Mouse (Mus musculus) intestine, postnatal 0 days (tissue): ENCODE results near the gene Kat2b. TPM values are rescaled to one million over a fixed set of nuclear protein-coding genes. Genes with fewer than 3 reads are reported as not detected.

Experiments
- ATAC-seq: fragments of 200-750 bp; cut with Nextera tagmentation; 2 replicates; pipeline ENCODE4 v1.8.0; 2017; ENCODE audit warnings: mild to moderate bottlenecking, moderate TSS enrichment, moderate library complexity
- H3K27ac ChIP-seq: fragments of 300-500 bp; sonication (generic); 2 replicates; pipeline ENCODE4 v1.5.1; 2014; ENCODE audit warnings: mild to moderate bottlenecking, low read depth, low read length, moderate library complexity
- H3K27me3 ChIP-seq: fragments of 300-500 bp; sonication (generic); replicated peaks from 2 replicates; pipeline ENCODE4 v1.6.1; 2014; ENCODE audit warnings: low read length, mixed read lengths; ENCODE audit not compliant: control insufficient read depth, insufficient read depth
- H3K36me3 ChIP-seq: fragments of 300-500 bp; sonication (generic); 2 replicates; pipeline ENCODE4 v1.6.1; 2014; ENCODE audit warnings: mild to moderate bottlenecking, moderate library complexity; ENCODE audit not compliant: control insufficient read depth, insufficient read depth
- H3K4me1 ChIP-seq: fragments of 300-500 bp; sonication (generic); replicated peaks from 2 replicates; pipeline ENCODE4 v1.6.1; 2014; ENCODE audit warnings: antibody characterized with exemption, low read length, mixed read lengths; ENCODE audit not compliant: control insufficient read depth, insufficient read depth
- H3K4me2 ChIP-seq: fragments of 300-500 bp; sonication (generic); replicated peaks from 2 replicates; pipeline ENCODE4 v1.6.1; 2014; ENCODE audit warnings: low read depth, mild to moderate bottlenecking, moderate library complexity
- H3K4me3 ChIP-seq: fragments of 300-500 bp; sonication (generic); 2 replicates; pipeline ENCODE4 v1.5.1; 2014; ENCODE audit warnings: low read depth, low read length
- H3K9ac ChIP-seq: fragments of 300-500 bp; sonication (generic); 2 replicates; pipeline ENCODE4 v1.6.1; 2014; ENCODE audit warnings: mild to moderate bottlenecking, low read depth, low read length
- H3K9me3 ChIP-seq: fragments of 300-500 bp; sonication (generic); 2 replicates; pipeline ENCODE4 v1.6.1; 2016; ENCODE audit warnings: mixed run types; ENCODE audit not compliant: control insufficient read depth
- CTCF ChIP-seq: sonication (generic); IDR thresholded peaks from 2 replicates; pipeline ENCODE4 v1.5.1; 2016; ENCODE audit warnings: low read depth, mild to moderate bottlenecking, control low read depth, antibody characterized with exemption, moderate library complexity
- WGBS: fragments of 180-500 bp; shearing (Covaris S2); extraction: QIAGEN DNeasy Blood & Tissue Kit; methylation state at CpG from one replicate; pipeline ENCODE4 v1.1.7; 2014; 5-methylcytosine and 5-hydroxymethylcytosine counted together
- polyA plus RNA-seq: library from polyadenylated mRNA; unstranded; fragments of >200 nt; fragmentation: Nextera tagmentation; extraction: Ambion mirVana; gene quantifications from 2 replicates; pipeline ENCODE4 v1.2.1, GENCODE M21; 2015

Kat2b gene
- polyA plus RNA-seq, 1 experiment from 2014 or later: 5.9 TPM

GRCm38 (mm10) chr17:53626160-53626559, 59.5 kb downstream of the Kat2b start:
- Histone ChIP-seq H3K9ac (no peak overlapping the region), H3K27me3 (no peaks in the 10 kb centered on the region)
- 91% methylated on average over 3 of the region's 3 CpGs for WGBS

GRCm38 (mm10) chr17:53627497-53627896, 60.8 kb downstream of the Kat2b start:
- H3K4me3 ChIP-seq: no peak overlapping the region
- 74% methylated on average over 4 of the region's 4 CpGs for WGBS
- no peak overlapping the region for H3K27ac ChIP-seq
- no peak for TF ChIP-seq CTCF
- H3K36me3 ChIP-seq: peaks cover 9% of the 10 kb centered on the region
- H3K4me2 ChIP-seq: no peak overlapping the region
- no peak for ATAC-seq
- H3K27me3 ChIP-seq: no peaks in the 10 kb centered on the region
- H3K4me1 ChIP-seq: no peaks in the 10 kb centered on the region
- no peaks in the 10 kb centered on the region for H3K9me3 ChIP-seq
- H3K9ac ChIP-seq: no peak overlapping the region

More at GRCm38 (mm10) chr17:53626160-53626559, 59.5 kb downstream of the Kat2b start:
- H3K27ac ChIP-seq: no peak overlapping the region
- H3K4me1 ChIP-seq: no peaks in the 10 kb centered on the region
- TF ChIP-seq CTCF: no peak
- no peak overlapping the region for H3K4me3 ChIP-seq
- H3K9me3 ChIP-seq: no peaks in the 10 kb centered on the region
- H3K36me3 ChIP-seq: peaks cover 9% of the 10 kb centered on the region
- no peak for ATAC-seq
- no peak overlapping the region for H3K4me2 ChIP-seq

GRCm38 (mm10) chr17:53628131-53628530, 61.5 kb downstream of the Kat2b start:
- Histone ChIP-seq H3K36me3 (peaks cover 9% of the 10 kb centered on the region), H3K9ac (no peak overlapping the region), H3K27me3 (no peaks in the 10 kb centered on the region), H3K9me3 (no peaks in the 10 kb centered on the region), H3K27ac (no peak overlapping the region), H3K4me2 (no peak overlapping the region), H3K4me3 (no peak overlapping the region), H3K4me1 (no peaks in the 10 kb centered on the region)
- TF ChIP-seq CTCF: no peak
- 43% methylated on average over 5 of the region's 5 CpGs for WGBS
- ATAC-seq: no peak

DNA sequence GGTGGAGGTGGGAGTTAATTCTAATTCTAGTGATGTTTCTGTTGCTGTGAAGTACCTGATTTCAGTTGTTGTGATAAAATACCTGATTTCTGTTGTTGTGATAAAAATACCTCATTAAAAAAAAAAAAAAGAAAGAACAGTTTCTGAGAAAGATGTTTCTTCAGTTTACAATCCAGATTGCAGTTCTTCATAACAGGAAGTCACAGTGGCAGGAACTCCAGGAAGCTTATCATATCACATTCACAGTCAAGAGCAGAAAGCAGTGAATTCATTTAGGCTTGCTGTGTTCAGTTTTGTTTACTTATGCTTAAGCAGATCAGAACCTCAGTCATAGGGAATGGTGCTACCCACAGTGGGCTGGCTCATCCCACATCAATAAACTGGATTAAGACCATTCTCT, 64.7 kb downstream of the Kat2b start:
- H3K27ac ChIP-seq: no peak overlapping the region
- H3K4me3 ChIP-seq: no peak overlapping the region
- no peaks in the 10 kb centered on the region for H3K27me3 ChIP-seq
- H3K4me2 ChIP-seq: no peak overlapping the region
- peaks cover 7% of the 10 kb centered on the region for H3K36me3 ChIP-seq
- no peaks in the 10 kb centered on the region for H3K4me1 ChIP-seq
- no peak for ATAC-seq
- no peak for TF ChIP-seq CTCF
- no peaks in the 10 kb centered on the region for H3K9me3 ChIP-seq
- H3K9ac ChIP-seq: no peak overlapping the region

- no peak overlapping the region for H3K4me2 ChIP-seq
- no peak overlapping the region for H3K4me3 ChIP-seq
- peaks cover 40% of the 10 kb centered on the region for H3K36me3 ChIP-seq
- TF ChIP-seq CTCF: no peak
- WGBS: 83% methylated on average over 4 of the region's 4 CpGs
- no peaks in the 10 kb centered on the region for H3K9me3 ChIP-seq
- no peaks in the 10 kb centered on the region for H3K27me3 ChIP-seq
- no peak for ATAC-seq
- H3K9ac ChIP-seq: no peak overlapping the region
- H3K27ac ChIP-seq: no peak overlapping the region
- no peaks in the 10 kb centered on the region for H3K4me1 ChIP-seq
These were observed 76.7 kb downstream of the Kat2b start for GRCm38 (mm10) chr17:53643360-53643759.

DNA sequence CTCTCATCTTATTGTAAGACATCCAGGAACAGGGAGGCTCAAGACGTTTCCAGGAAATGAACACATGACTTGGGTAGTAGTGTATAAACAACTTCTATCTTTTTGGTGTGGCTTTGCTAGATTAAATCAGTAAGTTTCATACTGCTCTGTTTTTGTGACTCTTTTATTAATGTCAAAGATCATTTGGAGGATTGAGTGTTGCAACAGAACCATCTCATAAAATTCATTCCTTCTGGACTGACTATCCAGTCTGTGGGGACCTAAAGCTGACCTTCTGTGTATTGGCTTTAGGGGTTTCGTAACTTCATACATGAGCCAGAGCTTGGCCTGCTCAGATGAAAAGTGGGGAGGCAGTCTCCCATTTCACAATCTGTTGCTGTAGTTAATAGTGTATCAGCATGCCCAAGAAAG, 83.6 kb downstream of the Kat2b start:
- no peaks in the 10 kb centered on the region for H3K9me3 ChIP-seq
- no peak overlapping the region for H3K4me3 ChIP-seq
- no peak overlapping the region for H3K27ac ChIP-seq
- WGBS: 67% methylated on average over 2 of the region's 2 CpGs
- no peak overlapping the region for H3K4me2 ChIP-seq
- H3K36me3 ChIP-seq: peaks cover 48% of the 10 kb centered on the region
- no peaks in the 10 kb centered on the region for H3K27me3 ChIP-seq
- ATAC-seq: no peak
- H3K9ac ChIP-seq: no peak overlapping the region
- TF ChIP-seq CTCF: no peak
- no peaks in the 10 kb centered on the region for H3K4me1 ChIP-seq

GRCm38 (mm10) chr17:53654596-53654995, 87.9 kb downstream of the Kat2b start:
- no peak overlapping the region for H3K27ac ChIP-seq
- H3K36me3 ChIP-seq: peaks cover 39% of the 10 kb centered on the region
- no peak overlapping the region for H3K9ac ChIP-seq
- no peak for ATAC-seq
- no peaks in the 10 kb centered on the region for H3K9me3 ChIP-seq
- H3K4me1 ChIP-seq: no peaks in the 10 kb centered on the region
- H3K27me3 ChIP-seq: no peaks in the 10 kb centered on the region
- no peak overlapping the region for H3K4me2 ChIP-seq
- no peak overlapping the region for H3K4me3 ChIP-seq
- 93% methylated on average over 4 of the region's 4 CpGs for WGBS
- TF ChIP-seq CTCF: no peak
